Mouse (Mus musculus) duodenum, adult 2 months (tissue): ENCODE data around the gene Lrrc14b. TPM values are rescaled to one million over a fixed set of nuclear protein-coding genes. Genes with fewer than 3 reads are reported as not detected.

Experiments used
- polyA plus RNA-seq: library from polyadenylated mRNA; depleted of rRNA; stranded (reverse); fragments of >200 nt; gene quantifications from 2 replicates; pipeline ENCODE4 v1.2.3, GENCODE M21; 2012; ENCODE audit warnings: low replicate concordance; rRNA removed

Gene Lrrc14b
- polyA plus RNA-seq = 0.21 and 0.30 TPM in 2 replicates

DNA sequence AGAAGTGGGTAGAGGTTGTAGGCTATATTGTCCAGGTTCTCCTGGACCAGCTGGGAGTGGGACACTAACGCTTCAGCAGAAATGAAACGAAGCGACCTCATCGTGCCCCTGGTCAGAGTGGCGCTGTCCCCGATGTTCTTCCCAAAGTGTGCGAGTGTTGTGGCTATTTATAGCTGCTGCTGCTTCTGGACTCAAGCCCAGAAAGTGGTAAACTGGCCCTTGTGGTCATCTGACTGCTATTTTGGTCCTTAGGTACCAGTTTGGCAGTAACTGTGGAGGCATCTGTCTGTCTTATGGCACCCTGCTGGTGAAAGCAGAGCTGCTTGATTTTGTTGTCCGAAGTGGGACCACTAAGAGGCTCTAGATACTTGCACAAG lies at the start of gene Lrrc14b:
TSS of gene Lrrc14b (minus strand) at position 147 of the 377 bp plus-strand sequence.

DNA sequence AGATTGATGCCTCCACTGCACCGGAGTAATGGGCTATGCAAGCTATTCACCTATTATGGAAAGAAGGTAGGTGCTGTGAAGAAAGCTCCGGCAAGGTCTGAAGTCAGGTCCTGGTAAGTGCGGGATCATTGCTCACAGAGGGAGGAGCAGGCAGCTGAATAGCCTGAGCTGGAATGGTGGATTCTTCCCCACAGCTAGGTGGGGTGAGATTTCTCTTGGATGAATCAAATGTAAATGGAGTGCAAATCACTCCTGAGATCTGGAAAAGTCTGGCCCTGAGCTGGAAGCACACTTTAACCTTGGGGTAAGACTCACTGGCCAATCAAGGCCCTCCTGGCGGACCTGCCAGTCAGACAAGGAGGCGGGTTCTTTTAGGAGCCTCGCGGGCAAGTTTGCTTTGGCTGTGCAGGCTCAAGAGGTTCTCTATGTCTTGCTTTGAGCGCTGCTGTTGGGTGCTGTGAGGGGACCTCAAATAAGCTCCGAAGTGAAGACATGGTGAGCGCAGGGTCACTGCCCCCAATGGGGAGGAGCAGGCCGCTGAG lies 35.6 kb upstream of the Lrrc14b start, which contains the start of gene Ftl1-ps1:
TSS of gene Ftl1-ps1 (plus strand) at position 397 of the 542 bp plus-strand sequence.

DNA sequence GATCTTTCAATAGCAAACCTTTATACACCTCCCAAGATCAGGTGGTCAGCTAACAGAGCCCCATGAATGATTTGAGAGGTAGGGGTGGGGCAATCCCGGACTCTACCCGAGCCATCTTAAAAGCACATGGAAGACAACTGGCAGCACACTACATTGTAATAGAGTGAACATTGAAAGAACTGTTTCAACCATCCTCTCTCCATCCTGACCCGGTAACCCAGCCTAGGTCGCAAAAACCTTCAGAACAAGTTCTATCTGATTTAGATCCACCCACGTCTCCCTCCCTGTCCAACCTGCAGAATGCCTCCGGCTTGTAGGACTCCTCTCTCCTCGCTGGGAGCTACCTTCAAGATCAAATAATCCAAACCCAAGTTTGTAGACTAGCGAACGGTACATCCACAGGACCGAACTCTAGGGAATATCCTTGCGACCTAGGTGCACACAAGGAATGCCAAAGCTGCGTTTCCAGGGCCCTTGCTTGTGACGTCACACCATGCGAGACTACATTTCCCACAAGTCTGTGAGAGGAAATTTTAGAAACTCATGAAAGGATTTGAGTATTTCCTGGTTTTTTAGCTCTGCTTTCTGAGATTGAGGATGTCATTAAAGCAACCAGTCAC lies 26.7 kb upstream of the Lrrc14b start, which contains the start of gene Zfp72:
TSS of gene Zfp72 (minus strand) at position 466 of the 620 bp plus-strand sequence.

DNA sequence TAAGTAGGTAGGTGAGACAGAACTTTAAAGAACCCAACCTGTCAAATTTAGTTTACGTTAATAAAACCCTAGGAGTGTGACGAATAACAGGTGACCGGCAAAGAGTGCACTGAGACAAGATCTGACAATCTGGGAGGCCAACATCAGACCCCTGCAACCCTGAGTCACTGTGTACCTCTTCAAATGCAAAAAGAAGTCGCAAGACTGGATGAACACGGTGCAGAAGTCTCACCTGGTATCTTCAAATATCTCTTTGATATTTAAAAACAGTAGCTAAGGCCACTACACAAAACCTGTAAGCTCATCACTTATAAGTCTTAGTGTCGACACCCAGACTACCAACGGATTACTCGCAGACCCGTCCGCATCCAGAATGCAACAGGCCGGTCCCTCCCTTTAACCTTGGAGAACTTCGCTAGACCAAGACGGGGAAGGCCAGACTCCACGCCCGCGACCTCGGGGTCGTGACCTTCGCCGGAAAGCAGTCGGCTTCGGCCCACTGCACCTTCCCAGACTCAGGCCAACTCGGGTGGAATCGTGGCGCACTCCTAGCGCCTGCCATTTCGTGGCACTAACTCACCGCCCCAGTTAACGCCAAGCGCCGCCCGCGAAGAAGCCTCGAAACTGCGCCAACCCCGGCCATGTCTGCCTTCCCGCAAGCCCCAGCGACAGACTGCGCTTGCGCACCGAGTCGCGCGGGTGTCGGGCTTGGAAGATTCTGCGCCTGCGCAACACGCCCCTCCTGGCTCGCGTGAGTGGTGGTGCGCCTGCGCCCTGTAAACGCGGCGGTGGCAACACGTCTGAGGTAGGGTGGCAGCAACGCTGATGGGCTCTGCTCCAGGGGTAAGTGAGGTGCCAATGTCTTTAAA lies 14.0 kb downstream of the Lrrc14b start, which contains the start of the genes Sdha and Ccdc127:
TSS of gene Sdha (minus strand) at position 715 of the 869 bp plus-strand sequence.
TSS of gene Ccdc127 (plus strand) at position 744 of the 869 bp plus-strand sequence.

DNA sequence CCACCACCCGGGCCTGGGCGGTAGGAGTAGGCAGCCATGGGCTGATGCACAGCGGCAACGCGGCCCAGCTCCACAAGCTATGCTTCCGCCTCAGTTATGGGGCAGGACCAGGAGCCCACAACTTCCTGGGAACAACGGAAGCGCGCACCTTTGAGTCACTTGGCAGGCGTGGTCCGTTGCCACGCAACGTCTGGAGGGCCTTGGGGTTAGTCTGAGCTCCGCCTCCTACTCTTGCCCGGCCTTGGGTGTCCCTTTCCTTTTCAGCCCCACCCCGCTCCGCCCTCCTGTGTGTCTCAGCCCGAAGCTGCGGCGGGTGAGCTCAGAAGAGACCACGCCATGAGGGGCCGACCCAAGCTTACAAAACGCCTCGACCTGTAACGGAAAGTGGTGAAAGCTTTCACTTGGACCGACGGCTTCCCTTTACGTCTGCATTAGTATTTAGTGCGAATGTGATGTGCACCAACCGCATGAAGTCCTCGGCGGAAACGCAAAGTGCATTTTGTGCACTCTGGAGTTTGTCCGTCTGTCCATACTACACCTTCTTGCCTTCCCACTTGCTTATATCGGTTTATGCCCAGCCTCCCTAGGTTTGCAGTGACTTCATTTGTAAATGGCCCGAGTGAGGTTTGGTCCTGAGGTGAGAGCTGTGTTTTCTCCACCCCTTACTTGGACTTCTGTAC lies 46.5 kb downstream of the Lrrc14b start, which contains the start of gene Pdcd6:
TSS of gene Pdcd6 (minus strand) at position 411 of the 680 bp plus-strand sequence.

Other genes starting within 250 kb of the Lrrc14b start
- gene Slc9a3, start 242.5 kb downstream of the Lrrc14b start, polyA plus RNA-seq = 92.8 and 104 TPM in 2 replicates
- gene Exoc3, start 155.3 kb downstream of the Lrrc14b start, polyA plus RNA-seq = 27.8 and 29.5 TPM in 2 replicates
- 0.63 and 0.65 TPM in 2 replicates for gene Ahrr, start 71.7 kb downstream of the Lrrc14b start, polyA plus RNA-seq
- gene Pdcd6, start 46.4 kb downstream of the Lrrc14b start, polyA plus RNA-seq = 84.9 and 135 TPM in 2 replicates
- gene Sdha, start 13.7 kb downstream of the Lrrc14b start, polyA plus RNA-seq = 78.2 and 90.4 TPM in 2 replicates
- 0.51 and 0.64 TPM in 2 replicates for gene Ccdc127, start 13.7 kb downstream of the Lrrc14b start, polyA plus RNA-seq
- gene Zfp72, start 26.8 kb upstream of the Lrrc14b start, polyA plus RNA-seq = 0.04 TPM in 2 replicates
- gene Ftl1-ps1, start 35.7 kb upstream of the Lrrc14b start, polyA plus RNA-seq = 23.3 and 23.8 TPM in 2 replicates
- 0.13 and 0.14 TPM in 2 replicates for gene Zfp825, start 130.0 kb upstream of the Lrrc14b start, polyA plus RNA-seq